Mouse (Mus musculus): Measurements from ENCODE around the gene Timmdc1.

Timmdc1 gene

DNA sequence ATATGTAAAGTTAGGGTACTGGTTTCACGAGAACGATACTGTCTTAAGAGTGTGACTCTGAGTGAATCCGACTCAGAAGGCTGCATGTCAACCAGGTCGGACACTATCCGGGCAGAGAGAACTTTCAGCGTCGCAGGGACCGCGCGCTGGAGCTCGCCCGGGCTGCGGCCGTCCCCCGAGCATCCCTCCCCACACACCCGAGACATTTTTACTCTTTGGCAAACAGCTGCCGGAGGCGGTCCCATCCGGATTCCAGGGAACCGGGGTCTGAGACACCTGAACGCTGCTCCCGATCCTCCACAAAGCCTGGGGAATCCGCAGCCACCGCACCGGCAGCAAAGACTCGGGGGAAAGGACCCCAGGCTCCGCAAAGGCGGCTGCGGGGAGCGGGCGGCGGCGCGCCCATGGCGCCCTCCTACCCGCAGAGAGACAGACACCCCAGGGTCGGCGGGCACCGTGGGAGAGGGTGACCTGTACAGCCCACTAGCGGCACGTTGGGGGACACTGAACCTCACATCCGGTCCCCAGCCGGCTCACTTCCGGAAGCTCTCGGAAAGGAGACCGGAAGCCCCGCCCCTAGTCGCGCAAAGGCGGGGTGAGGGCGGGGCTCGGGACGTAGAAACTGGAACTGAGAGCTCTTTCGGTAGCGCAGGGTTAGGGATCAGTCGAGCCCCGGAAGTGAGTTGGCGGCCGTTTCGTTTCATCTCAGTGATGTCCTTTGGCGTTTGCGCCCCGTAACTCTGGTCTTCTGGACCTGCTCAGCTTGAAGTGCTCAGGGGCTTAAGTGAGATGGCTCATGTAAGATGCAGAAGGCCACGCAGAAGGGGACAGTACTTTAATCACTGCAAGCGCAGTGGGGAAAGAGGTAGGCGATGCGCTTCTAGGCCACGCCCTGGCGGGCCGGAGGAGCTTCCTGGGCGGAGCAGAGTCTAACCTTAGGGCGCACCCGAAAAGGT lies at the start of gene Timmdc1:
Gene Timmdc1, minus strand, starts transcription at position 535 of the 956 bp plus-strand sequence.
- DNase-seq (ENCODE audit: low read depth), result peak; percentile 99

DNA sequence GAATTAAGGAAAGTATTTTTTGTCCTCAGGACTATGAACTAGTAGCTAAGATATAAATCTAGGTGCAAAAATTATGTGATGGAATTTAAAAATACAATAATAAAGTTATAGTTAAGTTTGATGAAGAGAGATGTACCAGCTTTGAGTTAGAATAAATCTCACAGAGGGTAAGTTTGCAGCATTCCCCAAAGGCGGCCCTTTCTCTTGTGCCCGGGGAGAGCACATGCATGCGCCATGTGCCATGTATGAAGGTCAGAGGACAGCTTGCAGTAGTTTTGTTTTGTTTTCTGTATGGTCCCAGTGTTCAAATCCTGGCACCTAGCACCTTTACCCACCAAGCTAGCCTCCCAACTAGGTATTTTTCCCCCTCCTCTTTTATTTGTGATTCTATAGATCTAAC lies 49.0 kb upstream of the Timmdc1 start:
- DNase-seq (ENCODE audit: low read depth), result no peak

DNA sequence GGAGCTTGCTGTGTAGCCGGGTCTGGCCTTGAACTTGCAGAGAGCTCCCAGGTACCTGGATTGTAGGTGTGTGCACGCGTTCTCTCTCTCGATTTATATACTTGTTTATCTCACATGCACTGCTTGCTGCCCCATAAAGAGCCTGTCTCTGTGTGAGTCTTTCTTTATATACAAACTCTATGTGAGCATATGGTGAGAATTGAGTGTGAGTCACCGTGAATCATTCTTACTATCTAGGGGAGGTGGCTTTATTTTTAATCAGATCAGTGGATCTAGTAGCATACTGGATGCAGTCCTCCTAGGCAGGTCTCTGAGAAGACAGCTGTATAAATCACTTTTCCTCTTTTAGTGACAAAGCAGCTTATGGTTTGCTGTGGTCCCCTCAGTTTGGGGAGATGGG lies 45.7 kb upstream of the Timmdc1 start:
- no peak for DNase-seq (ENCODE audit: low read depth)

DNA sequence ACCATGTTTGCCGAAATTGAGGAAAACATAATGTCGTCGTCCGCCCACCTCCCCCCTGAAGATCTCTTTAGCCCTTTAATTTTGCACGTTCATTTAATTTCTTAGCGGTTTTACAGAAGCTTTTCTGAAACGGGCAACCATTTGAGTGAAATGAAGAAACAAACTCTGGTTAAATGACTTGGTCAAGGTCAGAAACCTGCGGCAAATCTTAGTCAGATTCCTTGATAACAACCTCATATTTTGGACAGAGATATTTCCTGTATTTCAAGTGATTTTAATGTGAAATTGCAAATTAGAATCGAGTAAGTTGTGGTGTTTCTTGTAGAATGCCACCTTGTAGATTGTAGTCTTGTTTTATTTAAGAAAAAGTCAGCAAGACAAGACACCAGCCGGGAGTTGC lies 41.1 kb upstream of the Timmdc1 start:
- peak; percentile 32 for DNase-seq (ENCODE audit: low read depth)

DNA sequence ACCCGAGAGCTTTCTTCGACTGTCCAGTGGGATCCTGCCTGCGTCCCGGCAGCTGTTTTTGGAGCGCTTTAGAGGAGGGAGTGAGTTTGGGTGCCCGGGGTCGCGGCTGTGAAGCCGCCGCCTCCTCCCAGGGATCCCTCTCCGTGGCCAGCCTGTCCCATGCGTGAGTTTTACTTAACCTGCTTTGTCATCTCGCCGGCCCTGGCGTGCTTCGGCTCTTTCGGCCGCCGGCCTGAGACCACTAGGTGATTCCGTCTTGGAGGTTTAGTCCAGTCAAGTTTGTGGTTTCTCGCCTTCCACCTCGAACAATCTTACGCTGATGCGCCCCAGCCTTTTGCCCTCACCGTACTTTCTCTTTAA lies 40.5 kb upstream of the Timmdc1 start:
- DNase-seq (ENCODE audit: low read depth), result no peak

DNA sequence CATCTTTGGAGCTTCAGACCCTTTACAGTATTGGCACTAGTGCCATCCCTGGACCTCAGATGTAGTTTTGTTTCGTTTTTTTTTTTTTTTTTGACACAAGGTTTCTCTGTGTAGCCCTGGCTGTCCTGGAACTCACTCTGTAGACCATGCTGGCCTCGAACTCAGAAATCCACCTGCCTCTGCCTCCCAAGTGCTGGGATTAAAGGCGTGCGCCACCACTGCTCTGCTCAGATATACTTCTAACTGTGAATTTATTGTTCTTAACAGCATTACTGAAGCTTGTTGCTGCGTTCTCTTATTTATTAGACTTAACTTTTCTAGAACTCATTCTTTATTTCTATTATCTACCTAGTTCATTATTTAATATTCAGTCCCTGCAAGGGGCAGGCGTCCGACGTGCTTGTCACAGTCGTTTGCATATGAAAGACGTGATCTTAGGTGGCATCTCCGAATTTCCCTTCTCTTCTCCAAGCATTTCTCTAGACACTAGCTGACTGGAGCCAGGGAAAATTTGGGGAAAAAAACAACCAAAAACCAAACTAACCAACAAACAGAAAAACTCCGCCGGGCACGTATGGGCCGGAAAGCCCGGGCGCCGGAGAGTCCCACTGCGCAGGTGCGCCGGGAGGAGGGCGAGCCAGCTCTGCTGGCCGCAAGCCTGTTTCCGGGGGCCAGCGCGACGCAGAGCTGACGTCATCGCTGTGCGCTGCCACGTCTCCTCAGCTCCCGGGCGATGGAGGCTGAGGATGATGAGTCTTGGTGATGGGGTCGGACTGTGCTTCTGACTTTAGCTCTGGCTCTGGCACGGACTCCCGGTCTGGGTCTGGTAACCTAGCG lies 39.9 kb upstream of the Timmdc1 start:
- DNase-seq (ENCODE audit: low read depth), result peak; percentile 97

DNA sequence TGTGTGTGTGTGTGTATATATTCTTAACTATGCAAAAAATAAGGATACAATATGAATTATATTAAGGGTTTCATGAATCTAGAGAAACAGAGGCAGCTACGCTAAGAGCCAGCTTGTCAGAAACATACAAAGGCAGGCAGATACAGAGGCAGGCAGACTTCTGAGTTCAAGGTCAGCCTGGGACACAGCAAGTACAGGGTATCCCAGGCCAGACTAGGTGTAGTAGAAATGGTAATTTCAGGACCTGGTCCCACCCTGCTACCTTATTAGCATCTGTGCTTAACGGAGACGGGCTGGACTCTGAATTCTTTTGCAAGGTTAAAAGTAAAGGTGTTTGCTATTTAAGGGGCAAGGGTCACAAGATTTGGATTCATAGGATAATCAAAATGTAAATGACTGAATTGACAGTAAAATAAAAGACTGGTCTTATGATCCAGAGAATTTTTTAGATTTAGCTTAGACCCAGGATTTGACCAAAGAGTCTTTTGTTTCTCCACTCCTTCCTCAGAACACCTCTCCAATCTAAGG lies 35.8 kb upstream of the Timmdc1 start, which contains the start of gene Tmem39a:
Gene Tmem39a, plus strand, starts transcription at position 478 of the 528 bp plus-strand sequence.
- DNase-seq (ENCODE audit: low read depth), result no peak

DNA sequence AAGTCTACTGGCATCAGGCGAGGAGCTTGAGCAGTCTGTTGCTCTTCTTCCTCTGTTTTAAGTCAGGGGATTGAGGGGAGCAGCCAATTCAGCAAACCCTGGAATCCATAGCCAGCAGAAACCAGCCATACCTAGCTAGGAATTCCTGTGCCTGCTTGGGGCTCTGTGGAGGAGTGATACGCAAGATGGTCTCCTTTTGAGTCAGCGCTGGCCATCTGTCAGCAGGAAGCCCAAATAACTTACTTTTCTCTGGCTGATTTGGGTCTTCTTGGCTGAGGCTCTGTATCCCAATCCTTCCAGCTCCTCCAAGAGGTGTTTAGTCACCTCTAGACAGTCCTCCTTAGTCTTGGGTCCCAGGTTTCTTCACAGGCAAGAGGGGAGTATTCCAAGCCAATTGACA lies 33.5 kb upstream of the Timmdc1 start:
- DNase-seq (ENCODE audit: low read depth), result no peak

DNA sequence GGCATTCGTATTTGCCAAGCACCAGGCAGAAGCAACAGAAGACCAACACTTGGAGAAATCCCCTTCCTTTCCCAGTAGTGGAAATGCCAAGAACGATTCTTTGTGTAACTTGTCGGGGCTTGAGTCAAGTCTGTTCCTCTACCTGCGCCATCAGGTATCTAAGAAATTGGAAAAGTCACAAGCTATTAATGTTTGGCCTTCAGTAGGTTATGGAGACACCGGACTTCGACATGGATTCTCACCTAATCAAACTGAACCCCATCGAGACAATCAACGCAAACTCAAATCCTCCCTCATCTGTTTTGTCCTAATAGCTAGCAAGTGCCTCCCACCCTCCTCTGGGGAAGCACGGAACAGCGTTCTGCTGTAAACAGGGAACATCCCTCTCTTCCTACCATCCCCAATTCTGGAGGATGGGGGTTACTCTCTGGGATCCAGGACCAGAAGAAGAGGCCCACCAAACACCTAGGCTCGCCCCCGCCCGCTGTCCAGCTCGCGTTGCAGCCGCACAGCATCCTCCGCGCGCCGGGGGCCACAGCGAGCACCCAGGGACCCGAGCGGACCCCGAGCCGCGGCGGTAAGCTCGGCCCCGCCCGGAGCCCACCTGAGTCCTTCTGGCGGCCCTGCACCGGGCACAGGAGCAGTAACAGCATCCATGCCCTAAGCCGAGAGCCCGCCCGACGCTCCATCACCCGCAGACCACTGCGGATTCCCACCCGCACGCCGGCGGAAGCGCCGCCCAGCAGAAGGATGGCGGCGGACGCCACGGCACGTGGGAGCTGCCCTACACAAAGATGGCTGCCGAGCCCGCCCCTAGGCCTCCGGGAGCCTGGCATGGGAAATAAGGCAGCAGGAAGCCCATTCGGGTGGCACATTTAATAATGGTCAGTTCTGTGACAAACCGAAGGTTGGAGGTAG lies 27.3 kb upstream of the Timmdc1 start, which contains the start of gene Poglut1:
Gene Poglut1, minus strand, starts transcription at position 780 of the 918 bp plus-strand sequence.
- peak; percentile 82 for DNase-seq (ENCODE audit: low read depth)

DNA sequence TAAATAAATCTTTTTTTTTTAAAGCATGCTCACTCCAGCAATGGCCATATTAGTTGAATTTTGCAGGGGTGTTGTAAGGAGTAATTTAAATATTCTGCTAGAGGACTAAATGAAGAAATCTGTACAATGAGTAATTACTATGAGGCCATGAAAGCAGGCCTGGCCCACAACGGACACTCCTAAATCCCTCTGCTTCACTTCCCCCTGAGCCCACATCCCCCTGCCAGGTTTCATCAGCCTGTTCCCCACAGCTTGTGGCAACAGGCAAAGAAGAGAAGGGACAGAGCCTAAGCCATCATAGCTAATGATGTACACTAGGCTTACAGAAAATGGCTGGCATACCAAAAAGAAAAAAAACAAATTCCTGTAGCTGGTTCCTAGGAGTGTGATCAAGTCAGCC lies 25.5 kb upstream of the Timmdc1 start:
- no peak for DNase-seq (ENCODE audit: low read depth)

DNA sequence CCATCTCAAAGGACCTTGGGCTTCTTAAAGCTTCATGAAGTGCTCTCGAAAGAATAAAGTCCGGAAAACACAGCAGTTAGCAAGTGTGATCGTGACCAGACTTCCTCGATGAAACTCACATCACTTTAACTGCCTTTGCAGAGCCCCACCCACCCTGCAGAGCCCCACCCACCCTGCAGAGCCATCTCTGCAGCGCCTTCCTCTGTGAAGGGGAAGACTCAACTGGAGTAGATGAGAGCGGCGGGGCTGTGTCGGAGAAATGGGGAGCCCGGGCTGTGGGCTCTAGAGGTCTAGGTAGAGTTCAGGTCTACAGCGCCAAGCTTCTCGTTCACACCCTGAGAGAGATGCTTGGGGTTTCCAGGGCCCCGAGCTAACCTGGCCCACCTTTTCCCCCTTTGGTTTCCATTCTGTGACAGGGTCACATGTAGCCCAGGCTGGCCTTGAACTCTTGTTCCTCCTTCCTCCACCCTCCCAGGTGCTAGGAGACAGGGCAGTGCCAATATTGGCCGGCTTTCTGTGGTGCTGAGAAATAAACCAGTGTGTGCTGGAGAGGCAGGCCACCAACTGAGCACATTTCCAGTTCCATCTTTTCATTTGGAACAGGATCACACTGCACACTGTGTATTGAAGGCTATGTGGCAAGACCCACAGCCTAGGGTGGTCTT lies 16.4 kb upstream of the Timmdc1 start:
- no peak for DNase-seq (ENCODE audit: low read depth)

DNA sequence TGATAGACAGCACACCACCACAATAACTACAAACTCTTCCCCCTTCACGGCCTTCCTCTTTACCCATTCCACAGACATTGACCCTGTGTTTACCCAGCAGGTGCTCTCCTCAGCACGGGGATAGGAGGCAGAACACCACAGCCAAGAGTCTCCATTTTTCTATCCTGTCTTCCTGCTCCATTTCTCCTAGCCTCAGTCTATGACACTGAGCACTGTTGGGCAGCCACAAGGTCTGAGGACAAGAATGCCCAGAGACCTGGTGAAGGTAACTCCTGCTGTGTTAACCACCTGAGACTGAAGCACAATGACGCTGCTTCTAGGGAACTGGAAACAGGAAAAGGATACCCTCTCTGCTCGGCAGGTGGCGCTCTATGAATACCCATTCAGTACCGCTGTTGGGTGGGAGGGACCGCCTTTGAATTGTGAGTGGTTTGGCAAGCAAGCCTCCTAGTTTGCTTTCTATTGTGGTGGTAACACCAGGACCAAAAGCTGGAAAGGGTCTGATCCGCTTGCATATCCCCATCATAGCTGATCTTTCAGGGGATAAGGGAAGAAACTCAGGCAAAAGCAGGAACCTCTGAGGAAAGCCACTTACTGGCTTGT lies 14.2 kb upstream of the Timmdc1 start:
- DNase-seq (ENCODE audit: low read depth), result peak; percentile 89

DNA sequence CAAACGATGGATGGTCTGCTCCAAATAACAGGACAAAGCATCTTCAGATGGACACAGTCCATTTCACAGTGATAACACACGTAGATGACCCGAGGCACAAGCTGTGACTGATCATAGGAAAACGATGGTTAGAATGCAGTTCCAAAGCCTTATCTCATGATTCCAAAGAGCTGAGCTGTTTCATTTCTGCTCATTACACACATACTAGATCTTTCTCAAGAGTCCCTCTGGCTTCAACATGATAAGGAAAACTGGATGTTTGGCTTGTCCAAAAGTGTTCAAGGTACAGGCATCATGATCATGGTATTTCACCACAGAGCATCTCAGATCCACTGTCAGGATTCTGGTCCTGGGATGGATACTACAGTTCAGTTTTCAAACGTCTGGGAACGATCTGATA lies 3.8 kb upstream of the Timmdc1 start:
- DNase-seq (ENCODE audit: low read depth), result no peak

DNA sequence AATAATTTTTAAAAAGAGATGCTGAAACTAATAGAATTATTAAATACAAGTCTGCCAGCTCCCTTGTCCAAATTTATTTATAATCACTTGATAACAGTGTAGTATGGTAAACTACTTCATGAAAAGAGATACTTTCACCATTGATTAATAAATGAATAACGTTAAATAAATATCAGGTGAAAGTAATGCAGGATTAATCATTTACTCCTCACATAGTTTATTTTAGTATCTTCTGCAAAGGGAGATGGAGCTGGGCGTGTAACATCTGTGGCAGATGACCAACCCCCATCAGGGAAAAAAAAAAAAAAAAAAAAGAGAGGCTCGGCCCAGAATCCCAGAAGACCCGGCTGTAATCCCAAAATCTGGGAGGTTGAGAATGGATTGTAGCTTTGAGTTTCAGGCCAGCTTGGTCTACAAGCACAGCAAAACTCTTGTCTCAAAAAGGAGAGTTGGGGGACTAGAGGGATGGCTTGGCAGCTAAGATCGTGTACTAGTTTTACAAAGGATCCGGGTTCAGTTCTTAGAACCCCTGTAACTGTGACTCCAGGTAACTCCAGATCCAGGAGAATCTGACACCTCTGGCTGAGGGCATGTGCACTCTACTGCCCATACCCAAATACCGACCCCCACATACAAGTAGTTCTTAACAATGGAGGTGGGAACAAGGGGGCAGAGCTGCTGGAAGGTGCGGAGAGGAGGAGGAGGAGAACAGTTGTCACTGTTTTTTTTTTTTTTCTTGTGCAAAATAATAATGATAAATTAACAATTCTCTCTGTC lies 1.1 kb downstream of the Timmdc1 start:
- DNase-seq (ENCODE audit: low read depth), result no peak

DNA sequence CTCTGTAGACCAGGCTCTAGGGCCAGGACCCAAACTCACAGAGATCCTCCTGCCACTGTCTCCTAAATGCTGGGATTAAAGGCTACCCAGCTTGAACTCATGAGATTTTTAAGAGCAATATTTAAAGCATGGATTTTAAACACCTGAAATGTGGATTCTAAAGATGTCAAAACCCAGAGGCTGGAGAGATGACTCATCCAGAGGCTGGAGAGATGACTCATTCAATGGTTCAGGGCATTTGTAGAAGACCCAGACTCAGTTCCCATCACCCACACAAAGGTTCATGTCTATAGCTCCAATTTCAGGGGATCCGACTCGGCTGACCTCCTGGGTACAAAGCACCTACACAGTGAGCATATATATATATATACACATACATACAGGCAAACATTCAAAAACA lies 3.3 kb downstream of the Timmdc1 start:
- DNase-seq (ENCODE audit: low read depth), result no peak

DNA sequence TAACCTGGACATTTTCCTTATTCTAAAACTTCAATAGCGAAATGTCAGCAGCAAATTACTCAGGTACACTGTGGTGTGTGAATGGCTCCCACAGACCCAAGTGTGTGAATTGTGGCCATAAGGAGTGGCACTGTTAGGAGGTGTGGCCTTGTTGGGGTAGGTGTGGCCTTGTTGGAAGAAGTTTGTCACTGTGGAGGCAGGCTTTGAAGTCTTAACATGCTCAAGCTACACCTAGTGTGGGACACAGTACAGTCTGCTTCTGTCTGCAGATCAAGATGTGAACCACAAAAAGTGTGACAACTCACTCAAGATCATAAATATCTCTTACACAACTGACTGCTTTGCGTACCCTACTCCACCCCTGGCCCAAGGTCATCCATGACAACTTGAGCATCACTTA lies 11.6 kb downstream of the Timmdc1 start:
- no peak for DNase-seq (ENCODE audit: low read depth)

DNA sequence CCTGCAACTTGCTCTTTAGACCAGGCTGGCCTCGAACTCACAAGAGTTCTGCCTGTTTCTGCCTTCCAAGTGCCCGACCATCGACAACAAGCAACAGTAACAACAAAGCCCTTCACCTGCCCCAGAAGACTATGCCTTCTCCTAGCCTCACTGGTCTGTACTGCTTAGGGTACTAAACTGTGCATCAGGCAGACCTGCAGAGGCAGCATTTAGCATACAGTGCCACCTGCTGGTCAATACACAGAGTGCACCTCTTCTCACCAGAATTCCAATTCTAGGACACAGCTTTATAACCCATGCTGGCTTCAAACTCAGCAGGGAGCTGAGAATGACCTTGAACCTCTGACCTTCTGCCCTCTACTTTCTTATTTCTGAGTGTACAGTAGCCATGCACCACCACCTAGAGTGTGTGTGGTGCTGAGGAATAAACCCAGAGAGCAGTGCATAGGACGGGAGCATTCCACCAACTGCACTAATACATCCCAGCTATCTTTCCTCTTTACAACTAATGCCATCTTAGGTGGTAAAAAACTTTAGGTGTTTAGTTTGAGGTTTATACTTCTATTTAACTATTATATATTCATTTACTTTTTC lies 16.3 kb downstream of the Timmdc1 start:
- peak; percentile 80 for DNase-seq (ENCODE audit: low read depth)

DNA sequence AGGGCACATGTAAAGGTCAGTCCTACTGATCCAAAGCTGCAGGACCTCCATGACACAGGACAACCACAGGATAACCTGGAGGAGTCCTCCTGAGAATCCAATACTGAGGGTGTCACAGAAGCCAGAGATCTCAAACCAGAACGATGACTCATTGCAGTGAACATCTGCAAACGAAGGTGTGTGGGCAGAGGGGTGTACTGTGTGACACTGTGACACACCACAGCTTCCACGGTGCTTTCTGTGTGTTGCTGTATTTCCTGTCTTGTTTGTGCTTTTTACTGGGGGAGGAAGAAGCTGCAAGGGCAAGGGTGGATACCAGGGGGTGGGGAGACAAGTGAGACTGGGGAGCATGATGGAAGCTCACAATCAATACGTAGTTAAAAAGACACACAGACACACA lies 18.9 kb downstream of the Timmdc1 start:
- peak; percentile 42 for DNase-seq (ENCODE audit: low read depth)

DNA sequence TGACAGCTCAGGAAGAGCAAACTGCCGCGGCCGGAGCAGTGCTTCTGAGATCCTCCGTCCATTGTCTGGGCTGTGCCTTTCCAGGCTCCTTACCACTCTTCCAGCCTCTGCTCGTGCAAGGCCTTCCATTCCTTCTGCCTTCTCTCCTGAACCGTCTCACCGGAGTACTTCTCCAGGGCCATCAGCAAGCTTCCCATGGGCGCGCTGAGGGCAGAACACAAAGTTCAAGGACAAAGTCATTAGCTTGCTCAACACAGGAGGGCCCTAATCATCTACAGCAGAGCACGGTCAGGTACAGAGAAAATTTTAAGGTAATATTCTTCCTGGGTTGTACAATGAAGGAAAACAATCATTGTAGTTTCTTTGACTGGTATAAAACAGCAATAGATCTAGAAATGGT lies 20.0 kb downstream of the Timmdc1 start:
- DNase-seq (ENCODE audit: low read depth), result no peak

Measured in induced T-regulatory cell, adult 2 months (primary cell).